Mouse (Mus musculus): ENCODE measurements around the gene Mpp2. TPM values are rescaled to one million over a fixed set of nuclear protein-coding genes. Genes with fewer than 3 reads are reported as not detected.
A peak's percentile ranks its signal among the peaks of the same experiment; 100 is the strongest.

Gene Mpp2
- polyA plus RNA-seq, 1 experiment, result 7.5 TPM

DNA sequence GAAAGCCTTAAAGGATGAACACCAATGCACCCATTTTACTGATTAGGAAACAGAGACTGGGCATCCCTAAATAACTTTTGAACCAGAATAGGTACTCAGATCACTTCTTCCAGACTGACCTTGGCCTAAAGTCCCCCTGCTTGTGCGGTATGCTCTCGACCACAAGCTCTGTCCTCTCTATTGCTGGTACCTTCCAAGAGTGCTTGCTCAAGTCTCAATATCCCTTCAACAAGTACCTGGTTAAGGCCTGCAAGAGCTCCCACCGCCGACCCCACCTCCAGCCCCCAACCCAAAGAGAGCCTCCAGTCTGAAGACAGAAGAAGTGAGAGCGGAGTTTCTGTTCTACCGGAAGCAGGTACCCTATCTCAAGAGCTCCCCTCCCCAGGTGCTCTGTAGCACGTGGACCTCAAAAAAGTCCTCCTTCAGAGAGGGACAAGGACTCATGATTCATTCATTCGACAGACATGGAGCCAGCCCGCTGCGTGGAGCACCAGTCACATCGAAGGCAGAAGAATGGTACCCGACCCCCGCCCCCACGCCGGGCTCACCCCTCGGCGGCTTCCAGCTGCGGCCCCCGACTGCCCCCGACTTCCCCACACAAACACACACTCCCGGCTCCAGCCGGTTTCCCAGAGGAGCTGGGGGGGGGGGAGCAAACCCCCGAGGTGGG lies 62.2 kb downstream of the Mpp2 start:
- 10% methylated on average over 23 of the region's 23 CpGs for WGBS
- peaks cover 11% of the 10 kb centered on the region for H3K27me3 ChIP-seq (ENCODE audit: control insufficient read depth, insufficient read depth, low read length)

DNA sequence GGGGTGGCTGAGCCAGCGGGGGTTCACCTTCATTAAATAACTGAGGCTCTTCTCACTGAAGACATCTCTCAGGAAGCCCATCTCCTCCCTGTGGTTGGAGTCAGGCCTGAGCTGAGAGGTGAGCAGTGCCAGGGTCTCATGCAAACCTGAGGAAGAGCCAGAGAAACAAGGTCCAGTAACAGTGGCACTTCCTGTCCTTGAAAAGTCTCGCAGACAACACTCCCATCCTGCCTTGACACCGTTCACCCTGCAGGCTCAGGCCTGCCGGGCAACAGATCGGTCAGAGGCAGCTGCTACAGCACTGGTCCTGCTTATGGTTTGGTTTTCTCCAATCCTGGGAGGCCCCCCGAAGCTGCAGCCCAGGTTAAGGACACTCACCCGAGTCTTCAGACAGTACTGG lies 63.0 kb downstream of the Mpp2 start:
- peaks cover 4% of the 10 kb centered on the region; the same call in 1 of the 2 replicates for H3K4me1 ChIP-seq (ENCODE audit: control insufficient read depth, insufficient read depth, insufficient read length)
- no peaks in the 10 kb centered on the region for H3K36me3 ChIP-seq (ENCODE audit: control insufficient read depth, insufficient read depth, low read length)
- WGBS, result 75% methylated on average over 7 of the region's 7 CpGs
- no peak overlapping the region for H3K27ac ChIP-seq (ENCODE audit: insufficient read depth, low read length)
- no peak for TF ChIP-seq CTCF (IDR thresholded peaks at IDR 0.05; ENCODE audit: extremely low read depth, insufficient read depth, insufficient read length, insufficient replicate concordance)
- no peak for TF ChIP-seq POLR2A (IDR thresholded peaks at IDR 0.05; ENCODE audit: low read depth, low read length)
- no peak for DNase-seq (ENCODE audit: low read depth in 1 of 2, low spot score in 2 of 2)
- peaks cover 11% of the 10 kb centered on the region for H3K27me3 ChIP-seq (ENCODE audit: control insufficient read depth, insufficient read depth, low read length)
- no peak overlapping the region for H3K4me3 ChIP-seq (ENCODE audit: extremely low read depth, insufficient read depth, insufficient read length)

More for the DNA sequence above, 62.2 kb downstream of the Mpp2 start:
- Histone ChIP-seq H3K4me3 (ENCODE audit: extremely low read depth, insufficient read depth, insufficient read length) (peak overlapping the region; percentile 45; the same call in 1 of the 2 replicates), H3K36me3 (ENCODE audit: control insufficient read depth, insufficient read depth, low read length) (no peaks in the 10 kb centered on the region), H3K4me1 (ENCODE audit: control insufficient read depth, insufficient read depth, insufficient read length) (peaks cover 4% of the 10 kb centered on the region; the same call in 1 of the 2 replicates), H3K27ac (ENCODE audit: insufficient read depth, low read length) (no peak overlapping the region)
- DNase-seq (ENCODE audit: low read depth in 1 of 2, low spot score in 2 of 2), result no peak
- TF ChIP-seq POLR2A (IDR thresholded peaks at IDR 0.05; ENCODE audit: low read depth, low read length) (no peak), CTCF (IDR thresholded peaks at IDR 0.05; ENCODE audit: extremely low read depth, insufficient read depth, insufficient read length, insufficient replicate concordance) (no peak)

DNA sequence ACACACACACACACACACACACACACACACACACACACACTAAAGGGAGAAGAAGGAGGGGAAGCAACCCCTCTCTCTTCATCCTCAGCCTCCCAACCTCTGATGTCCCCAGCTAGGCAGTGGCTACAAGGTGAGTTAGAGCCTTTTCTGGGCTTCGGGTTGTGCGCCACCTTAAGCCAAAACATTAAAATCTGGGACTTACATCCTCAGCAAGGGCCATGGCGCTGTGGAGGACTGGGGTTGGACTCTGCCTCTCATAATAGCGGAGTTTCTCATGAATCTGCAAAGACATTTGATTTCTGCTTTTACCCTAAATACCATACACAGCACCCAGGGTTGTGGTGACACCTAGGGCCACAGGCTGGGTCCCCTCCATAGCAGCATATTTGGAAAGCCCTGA lies 63.4 kb downstream of the Mpp2 start:
- Histone ChIP-seq H3K4me3 (ENCODE audit: extremely low read depth, insufficient read depth, insufficient read length) (no peak overlapping the region), H3K4me1 (ENCODE audit: control insufficient read depth, insufficient read depth, insufficient read length) (peaks cover 4% of the 10 kb centered on the region; the same call in 1 of the 2 replicates), H3K27ac (ENCODE audit: insufficient read depth, low read length) (no peak overlapping the region), H3K36me3 (ENCODE audit: control insufficient read depth, insufficient read depth, low read length) (no peaks in the 10 kb centered on the region), H3K27me3 (ENCODE audit: control insufficient read depth, insufficient read depth, low read length) (peaks cover 11% of the 10 kb centered on the region)
- no peak for DNase-seq (ENCODE audit: low read depth in 1 of 2, low spot score in 2 of 2)
- TF ChIP-seq CTCF (IDR thresholded peaks at IDR 0.05; ENCODE audit: extremely low read depth, insufficient read depth, insufficient read length, insufficient replicate concordance), result no peak
- TF ChIP-seq POLR2A (IDR thresholded peaks at IDR 0.05; ENCODE audit: low read depth, low read length), result no peak
- WGBS, result 90% methylated on average over 4 of the region's 4 CpGs

DNA sequence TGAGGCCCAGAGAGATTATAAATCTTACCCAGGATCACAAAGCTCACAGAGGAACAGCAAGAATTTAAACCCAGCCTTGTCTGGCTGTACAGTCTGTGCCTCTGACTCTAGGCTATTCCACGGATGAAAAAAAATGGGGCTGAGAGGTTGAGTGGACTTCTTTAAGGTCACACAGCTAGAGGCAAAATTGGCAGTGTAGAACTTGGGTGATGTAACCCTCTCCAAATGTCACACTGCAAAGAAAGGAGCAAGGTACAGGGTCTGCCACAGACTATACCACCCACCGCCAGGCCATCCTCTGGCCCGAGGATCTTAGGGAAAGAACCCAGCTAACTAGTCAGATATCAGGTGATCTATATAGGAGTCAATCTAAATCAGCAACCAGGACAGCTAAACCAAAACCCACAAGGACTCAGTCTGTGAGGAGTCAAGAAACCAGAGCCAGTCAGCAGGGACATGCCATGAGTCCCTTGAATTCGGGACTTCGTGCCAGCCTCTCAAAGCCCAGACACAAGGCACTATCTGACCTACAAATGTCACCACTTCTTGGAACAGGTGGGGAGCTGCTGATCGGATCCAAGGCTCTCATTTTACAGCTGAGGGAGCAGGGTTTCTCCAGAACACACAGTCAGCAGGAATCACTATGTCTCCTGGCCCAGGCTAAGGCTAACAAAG lies 64.1 kb downstream of the Mpp2 start:
- 89% methylated on average over 6 of the region's 6 CpGs for WGBS
- DNase-seq (ENCODE audit: low read depth in 1 of 2, low spot score in 2 of 2), result no peak
- TF ChIP-seq CTCF (IDR thresholded peaks at IDR 0.05; ENCODE audit: extremely low read depth, insufficient read depth, insufficient read length, insufficient replicate concordance) (no peak), POLR2A (IDR thresholded peaks at IDR 0.05; ENCODE audit: low read depth, low read length) (no peak)
- no peaks in the 10 kb centered on the region for H3K36me3 ChIP-seq (ENCODE audit: control insufficient read depth, insufficient read depth, low read length)
- no peak overlapping the region for H3K27ac ChIP-seq (ENCODE audit: insufficient read depth, low read length)
- H3K4me3 ChIP-seq (ENCODE audit: extremely low read depth, insufficient read depth, insufficient read length), result no peak overlapping the region
- peaks cover 4% of the 10 kb centered on the region; the same call in 1 of the 2 replicates for H3K4me1 ChIP-seq (ENCODE audit: control insufficient read depth, insufficient read depth, insufficient read length)
- peaks cover 11% of the 10 kb centered on the region for H3K27me3 ChIP-seq (ENCODE audit: control insufficient read depth, insufficient read depth, low read length)

DNA sequence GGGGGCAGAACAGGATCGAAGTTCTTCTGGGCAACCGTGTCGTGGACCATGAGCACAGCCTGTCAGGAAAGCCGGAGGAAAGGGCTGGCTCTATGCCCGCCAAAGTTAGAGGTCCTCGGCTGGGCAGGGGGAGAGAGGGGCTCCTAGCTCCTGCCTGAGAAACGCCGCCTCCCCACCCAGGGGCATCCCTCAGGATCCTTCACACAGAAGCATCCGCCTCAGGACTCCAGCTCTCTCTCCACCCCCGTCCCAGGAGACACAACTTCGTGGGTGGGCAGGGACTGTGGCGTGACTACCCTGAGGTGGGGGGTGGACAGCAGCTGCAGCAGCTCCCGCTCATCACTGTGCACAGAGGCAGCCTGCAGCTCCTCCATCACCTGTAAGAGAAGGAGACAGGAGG lies 64.9 kb downstream of the Mpp2 start:
- DNase-seq (ENCODE audit: low read depth in 1 of 2, low spot score in 2 of 2), result no peak

DNA sequence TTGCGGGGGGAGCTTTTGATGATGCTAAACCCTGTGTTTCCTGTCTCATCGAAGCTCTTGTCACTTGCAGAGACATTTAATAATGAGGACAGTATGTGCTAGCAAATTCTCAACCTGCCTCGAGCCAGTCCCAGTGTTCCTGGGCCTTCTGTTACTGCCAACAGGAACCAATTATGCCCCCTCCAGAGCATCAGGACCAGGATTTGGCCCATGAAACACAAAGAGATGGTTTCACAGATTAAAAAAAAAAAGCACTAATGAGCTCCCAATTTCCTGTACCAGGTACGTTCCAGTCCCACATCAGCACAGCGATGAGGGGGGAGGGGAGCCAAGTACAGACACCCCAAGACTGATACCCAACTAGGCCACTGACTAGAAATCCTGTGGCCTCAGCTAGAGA lies 67.1 kb downstream of the Mpp2 start:
- Histone ChIP-seq H3K4me1 (ENCODE audit: control insufficient read depth, insufficient read depth, insufficient read length) (no peaks in the 10 kb centered on the region), H3K4me3 (ENCODE audit: extremely low read depth, insufficient read depth, insufficient read length) (no peak overlapping the region), H3K27me3 (ENCODE audit: control insufficient read depth, insufficient read depth, low read length) (0 out of 2 replicates have a peak, but pooled peaks cover under 1% of the 10 kb centered on the region), H3K27ac (ENCODE audit: insufficient read depth, low read length) (no peak overlapping the region), H3K36me3 (ENCODE audit: control insufficient read depth, insufficient read depth, low read length) (no peaks in the 10 kb centered on the region)
- no peak for DNase-seq (ENCODE audit: low read depth in 1 of 2, low spot score in 2 of 2)
- WGBS, result 79% methylated on average over 5 of the region's 5 CpGs
- TF ChIP-seq CTCF (IDR thresholded peaks at IDR 0.05; ENCODE audit: extremely low read depth, insufficient read depth, insufficient read length, insufficient replicate concordance), result no peak
- no peak for TF ChIP-seq POLR2A (IDR thresholded peaks at IDR 0.05; ENCODE audit: low read depth, low read length)

More for the DNA sequence above, 64.9 kb downstream of the Mpp2 start:
- Histone ChIP-seq H3K27me3 (ENCODE audit: control insufficient read depth, insufficient read depth, low read length) (peaks cover 11% of the 10 kb centered on the region), H3K36me3 (ENCODE audit: control insufficient read depth, insufficient read depth, low read length) (no peaks in the 10 kb centered on the region), H3K4me1 (ENCODE audit: control insufficient read depth, insufficient read depth, insufficient read length) (peaks cover 4% of the 10 kb centered on the region; the same call in 1 of the 2 replicates), H3K4me3 (ENCODE audit: extremely low read depth, insufficient read depth, insufficient read length) (no peak overlapping the region), H3K27ac (ENCODE audit: insufficient read depth, low read length) (no peak overlapping the region)
- whole genome bisulfite sequencing, result 86% methylated on average over 13 of the region's 13 CpGs
- TF ChIP-seq POLR2A (IDR thresholded peaks at IDR 0.05; ENCODE audit: low read depth, low read length) (no peak), CTCF (IDR thresholded peaks at IDR 0.05; ENCODE audit: extremely low read depth, insufficient read depth, insufficient read length, insufficient replicate concordance) (no peak)

Measured in spleen, adult 2 months (tissue).